Mouse (Mus musculus) spleen, adult 2 months (tissue): ENCODE data around the gene Myzap. TPM values are rescaled to one million over a fixed set of nuclear protein-coding genes. Genes with fewer than 3 reads are reported as not detected.

Experiments used
- DNase-seq, 2 experiments: peaks; one replicate each; pipeline versions ENCODE4 v3.0.0 to v3.0.0-alpha.2; 2012 to 2021; ENCODE audit warnings: low spot score in 2 of 2, low read depth in 1 of 2
- H3K27ac ChIP-seq: fragments of 200-500 bp; 2 replicates; pipeline ENCODE4 v1.5.1; 2012; ENCODE audit warnings: low read length, inconsistent platforms; ENCODE audit not compliant: insufficient read depth
- H3K27me3 ChIP-seq: fragments of 200-500 bp; 2 replicates; pipeline ENCODE4 v1.6.1; 2012; ENCODE audit warnings: mild to moderate bottlenecking, moderate library complexity, low read length, inconsistent platforms; ENCODE audit not compliant: control insufficient read depth, insufficient read depth
- H3K36me3 ChIP-seq: fragments of 200-500 bp; 2 replicates; pipeline ENCODE4 v1.6.1; 2012; ENCODE audit warnings: mild to moderate bottlenecking, low read length, inconsistent platforms; ENCODE audit not compliant: control insufficient read depth, insufficient read depth
- H3K4me1 ChIP-seq: fragments of 200-500 bp; 2 replicates; pipeline ENCODE4 v1.6.1; 2011; ENCODE audit warnings: inconsistent platforms; ENCODE audit not compliant: control insufficient read depth, insufficient read depth, insufficient read length
- H3K4me3 ChIP-seq: fragments of 200-500 bp; 2 replicates; pipeline ENCODE4 v1.5.1; 2011; ENCODE audit warnings: mild to moderate bottlenecking, inconsistent platforms; ENCODE audit not compliant: insufficient read depth, insufficient read length; ENCODE audit errors: extremely low read depth
- CTCF ChIP-seq: fragments of 200-500 bp; IDR thresholded peaks from 2 replicates; pipeline ENCODE4 v1.5.1; 2011; ENCODE audit warnings: mild to moderate bottlenecking, inconsistent platforms; ENCODE audit not compliant: insufficient read depth, insufficient read length, insufficient replicate concordance; ENCODE audit errors: extremely low read depth
- POLR2A ChIP-seq: fragments of 200-500 bp; IDR thresholded peaks from 2 replicates; pipeline ENCODE4 v1.6.1; 2011; ENCODE audit warnings: low read depth, low read length, inconsistent platforms
- WGBS: fragments of 180-500 bp; shearing (Covaris S2); methylation state at CpG from one replicate; pipeline ENCODE4 v1.1.7; 2018; 5-methylcytosine and 5-hydroxymethylcytosine counted together
- polyA plus RNA-seq: library from polyadenylated mRNA; depleted of rRNA; stranded (reverse); fragments of >200 nt; gene quantifications from 2 replicates; pipeline ENCODE4 v1.2.3, GENCODE M21; 2012

The Myzap gene
- polyA plus RNA-seq, 1 experiment, result 1.6 TPM

- no peak overlapping the region for H3K4me3 ChIP-seq
- peaks cover 2% of the 10 kb centered on the region; the same call in 1 of the 2 replicates for H3K36me3 ChIP-seq
- H3K27ac ChIP-seq, result no peak overlapping the region
- WGBS, result 90% methylated on average over 4 of the region's 4 CpGs
- H3K27me3 ChIP-seq, result no peaks in the 10 kb centered on the region
- no peak for DNase-seq
- no peaks in the 10 kb centered on the region for H3K4me1 ChIP-seq
- TF ChIP-seq CTCF (no peak), POLR2A (no peak)
Measured at GRCm38 (mm10) chr9:71513566-71513965, 78.6 kb downstream of the Myzap start.

- Histone ChIP-seq H3K36me3 (peaks cover 2% of the 10 kb centered on the region; the same call in 1 of the 2 replicates), H3K4me3 (no peak overlapping the region), H3K27me3 (no peaks in the 10 kb centered on the region), H3K4me1 (no peaks in the 10 kb centered on the region), H3K27ac (no peak overlapping the region)
- DNase-seq, result no peak
- WGBS, result 54% methylated on average over 10 of the region's 10 CpGs
- TF ChIP-seq CTCF, result no peak
- no peak for TF ChIP-seq POLR2A
Measured at GRCm38 (mm10) chr9:71512899-71513298, 79.3 kb downstream of the Myzap start.

- Histone ChIP-seq H3K27me3 (no peaks in the 10 kb centered on the region), H3K36me3 (no peaks in the 10 kb centered on the region; the same call in 1 of the 2 replicates), H3K4me1 (no peaks in the 10 kb centered on the region), H3K4me3 (no peak overlapping the region), H3K27ac (no peak overlapping the region)
- no peak for DNase-seq
- WGBS, result 50% methylated on average over 10 of the region's 10 CpGs
- TF ChIP-seq POLR2A, result no peak
- TF ChIP-seq CTCF, result no peak
Measured at GRCm38 (mm10) chr9:71498391-71499182, 93.6 kb downstream of the Myzap start.

- no peaks in the 10 kb centered on the region for H3K4me1 ChIP-seq
- H3K27me3 ChIP-seq, result no peaks in the 10 kb centered on the region
- no peak overlapping the region for H3K4me3 ChIP-seq
- 75% methylated on average over 2 of the region's 2 CpGs for WGBS
- H3K36me3 ChIP-seq, result no peaks in the 10 kb centered on the region
- no peak for DNase-seq
- TF ChIP-seq CTCF (no peak), POLR2A (no peak)
- no peak overlapping the region for H3K27ac ChIP-seq
Measured at GRCm38 (mm10) chr9:71496637-71497036, 95.5 kb downstream of the Myzap start.

- no peaks in the 10 kb centered on the region for H3K36me3 ChIP-seq
- no peaks in the 10 kb centered on the region for H3K4me1 ChIP-seq
- H3K4me3 ChIP-seq, result no peak overlapping the region
- H3K27me3 ChIP-seq, result no peaks in the 10 kb centered on the region
- WGBS, result 90% methylated on average over 5 of the region's 5 CpGs
- no peak overlapping the region for H3K27ac ChIP-seq
- no peak for DNase-seq
- TF ChIP-seq CTCF, result no peak
- no peak for TF ChIP-seq POLR2A
Measured at GRCm38 (mm10) chr9:71493771-71494170, 98.4 kb downstream of the Myzap start.

- DNase-seq, result no peak
- WGBS, result 88% methylated on average over 15 of the region's 15 CpGs
- Histone ChIP-seq H3K4me1 (no peaks in the 10 kb centered on the region), H3K27ac (no peak overlapping the region), H3K27me3 (no peaks in the 10 kb centered on the region), H3K4me3 (no peak overlapping the region), H3K36me3 (no peaks in the 10 kb centered on the region)
- TF ChIP-seq POLR2A, result no peak
- no peak for TF ChIP-seq CTCF
Measured at GRCm38 (mm10) chr9:71492296-71493025, 99.7 kb downstream of the Myzap start.
